Mouse (Mus musculus) heart, postnatal 0 days (tissue): ENCODE measurements at regions not wholly inside any gene's neighbourhood (a gene's known extent, or its start where the extent isn't known, plus 50 kb on each side); places are given as distances from the start of the nearest gene placed in this dataset.

ENCODE experiments used
- CTCF ChIP-seq: IDR thresholded peaks from 2 replicates; pipeline ENCODE4 v1.5.1; 2016; ENCODE audit warnings: antibody characterized with exemption, control low read depth, low read depth
- EP300 ChIP-seq: IDR thresholded peaks from 2 replicates; pipeline ENCODE4 v1.6.1; 2016; ENCODE audit warnings: antibody characterized with exemption, low read depth

DNA sequence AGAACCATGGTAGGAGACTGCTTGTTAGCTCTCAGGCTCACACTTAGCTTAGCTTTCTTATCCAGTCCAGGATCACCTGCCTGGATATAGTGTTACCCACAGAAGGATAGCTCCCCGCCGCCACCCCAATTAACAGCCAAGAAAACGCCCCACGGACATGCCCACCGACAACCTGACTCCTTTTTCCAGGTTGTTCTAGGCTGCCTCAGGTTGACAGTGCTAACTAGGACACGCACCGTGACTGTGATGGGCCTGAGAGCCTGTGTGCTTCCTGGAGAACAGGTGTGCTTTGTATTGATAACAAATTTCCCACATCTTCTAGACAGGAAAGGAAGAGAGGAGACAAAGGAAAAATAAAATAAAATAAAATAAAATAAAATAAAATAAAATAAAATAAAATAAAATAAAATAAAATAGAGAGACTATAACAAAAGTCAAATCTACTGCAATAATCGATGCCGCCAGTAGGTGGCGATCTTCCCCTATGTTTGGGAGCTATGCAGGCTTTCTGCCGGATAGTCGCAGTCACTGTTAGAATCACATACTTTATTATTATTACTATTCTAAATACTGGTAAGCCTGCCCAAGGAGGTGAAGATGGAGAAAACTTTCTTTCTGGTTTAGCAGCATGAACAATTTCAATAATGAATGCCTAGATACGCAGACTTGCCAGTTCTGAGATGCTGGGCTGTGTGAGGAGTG lies 175.5 kb upstream of the BB014433 start:
- TF ChIP-seq CTCF (peak; percentile 73), EP300 (no peak)
